Mouse (Mus musculus) G1E (cell line): Measurements from ENCODE around the gene Yme1l1.

ENCODE experiments used
- CTCF ChIP-seq: IDR thresholded peaks from 2 replicates; pipeline ENCODE4 v1.5.1; 2012; ENCODE audit warnings: low read depth, low read length, inconsistent platforms, mixed read lengths
- GATA1 ChIP-seq: IDR thresholded peaks from 2 replicates; pipeline ENCODE4 v1.6.1; 2012; ENCODE audit warnings: borderline replicate concordance, low read length, inconsistent platforms, mixed read lengths
- GATA2 ChIP-seq: IDR thresholded peaks from 2 replicates; pipeline ENCODE4 v1.6.1; 2012; ENCODE audit warnings: low read depth, low read length, inconsistent platforms, borderline replicate concordance
- POLR2AphosphoS5 ChIP-seq: IDR thresholded peaks from 2 replicates; pipeline ENCODE4 v1.6.1; 2012; ENCODE audit warnings: low read depth, low read length, inconsistent platforms; ENCODE audit not compliant: insufficient replicate concordance
- TAL1 ChIP-seq: conservative IDR thresholded peaks from 2 replicates; pipeline ENCODE4 v1.6.1; 2012; ENCODE audit warnings: low read depth, low read length, inconsistent platforms, mixed read lengths

GRCm38 (mm10) chr2:23228463-23228862 lies 72.3 kb downstream of the Yme1l1 start:
- TF ChIP-seq CTCF, result no peak
- TF ChIP-seq GATA1, result no peak
- TF ChIP-seq POLR2AphosphoS5, result no peak
- no peak for TF ChIP-seq TAL1
- TF ChIP-seq GATA2, result no peak
